Mouse (Mus musculus): ENCODE results near the gene Ppp2r5a. TPM values are rescaled to one million over a fixed set of nuclear protein-coding genes. Genes with fewer than 3 reads are reported as not detected.

Ppp2r5a gene
- total RNA-seq (2014; rRNA removed) (39.1 and 63.2 TPM in 2 replicates), polyA plus RNA-seq (2015; fragmentation: Nextera tagmentation; extraction: Ambion mirVana) (9.8 and 10.6 TPM in 2 replicates)

GRCm38 (mm10) chr1:191403074-191403473 is at the start of gene Ppp2r5a:
Gene Ppp2r5a (minus strand): TSS chr1:191403272.
- Histone ChIP-seq H3K9ac (replicated peaks; ENCODE audit: low read length, poor library complexity, severe bottlenecking) (no peak within 1 kb of the TSS), H3K36me3 (ENCODE audit: insufficient read depth, low read length) (no peaks in the 10 kb centered on the region), H3K27me3 (ENCODE audit: insufficient read depth, low read length) (no peaks in the 10 kb centered on the region), H3K27ac (ENCODE audit: low read depth, low read length) (no peak within 1 kb of the TSS), H3K9me3 (ENCODE audit: low read length) (no peaks in the 10 kb centered on the region), H3K4me3 (ENCODE audit: low read depth, low read length) (no peak within 1 kb of the TSS), H3K4me2 (ENCODE audit: low read depth, low read length, poor library complexity, severe bottlenecking) (no peak within 1 kb of the TSS), H3K4me1 (ENCODE audit: insufficient read depth, low read length) (no peaks in the 10 kb centered on the region)
- DNase-seq (ENCODE audit: low spot score) (no peak), ATAC-seq (ENCODE audit: low FRiP score) (no peak)
- WGBS, result 60% methylated on average over 5 of the region's 5 CpGs
- TF ChIP-seq CTCF (IDR thresholded peaks at IDR 0.05), result no peak

- H3K36me3 ChIP-seq (ENCODE audit: insufficient read depth, low read length), result no peaks in the 10 kb centered on the region
- H3K27ac ChIP-seq (ENCODE audit: low read depth, low read length), result no peak overlapping the region
- no peak overlapping the region for H3K9ac ChIP-seq (replicated peaks; ENCODE audit: low read length, poor library complexity, severe bottlenecking)
- no peak overlapping the region for H3K4me2 ChIP-seq (ENCODE audit: low read depth, low read length, poor library complexity, severe bottlenecking)
- H3K9me3 ChIP-seq (ENCODE audit: low read length), result no peaks in the 10 kb centered on the region
- DNase-seq (ENCODE audit: low spot score), result no peak
- ATAC-seq (ENCODE audit: low FRiP score), result no peak
- WGBS, result 77% methylated on average over 5 of the region's 5 CpGs
- H3K4me3 ChIP-seq (ENCODE audit: low read depth, low read length), result no peak overlapping the region
- no peak for TF ChIP-seq CTCF (IDR thresholded peaks at IDR 0.05)
- no peaks in the 10 kb centered on the region for H3K4me1 ChIP-seq (ENCODE audit: insufficient read depth, low read length)
- H3K27me3 ChIP-seq (ENCODE audit: insufficient read depth, low read length), result no peaks in the 10 kb centered on the region
Measured at GRCm38 (mm10) chr1:191450614-191451013, 47.5 kb upstream of the Ppp2r5a start.

GRCm38 (mm10) chr1:191449537-191449936 is 46.5 kb upstream of the Ppp2r5a start:
- Histone ChIP-seq H3K27ac (ENCODE audit: low read depth, low read length) (no peak overlapping the region), H3K9ac (replicated peaks; ENCODE audit: low read length, poor library complexity, severe bottlenecking) (no peak overlapping the region), H3K27me3 (ENCODE audit: insufficient read depth, low read length) (no peaks in the 10 kb centered on the region), H3K36me3 (ENCODE audit: insufficient read depth, low read length) (no peaks in the 10 kb centered on the region), H3K4me2 (ENCODE audit: low read depth, low read length, poor library complexity, severe bottlenecking) (no peak overlapping the region), H3K9me3 (ENCODE audit: low read length) (no peaks in the 10 kb centered on the region), H3K4me3 (ENCODE audit: low read depth, low read length) (no peak overlapping the region), H3K4me1 (ENCODE audit: insufficient read depth, low read length) (no peaks in the 10 kb centered on the region)
- no peak for DNase-seq (ENCODE audit: low spot score)
- ATAC-seq (ENCODE audit: low FRiP score), result no peak
- TF ChIP-seq CTCF (IDR thresholded peaks at IDR 0.05), result no peak
- WGBS, result 88% methylated on average over 4 of the region's 4 CpGs

GRCm38 (mm10) chr1:191447391-191448016 is 44.4 kb upstream of the Ppp2r5a start:
- Histone ChIP-seq H3K27ac (ENCODE audit: low read depth, low read length) (no peak overlapping the region), H3K4me1 (ENCODE audit: insufficient read depth, low read length) (no peaks in the 10 kb centered on the region), H3K9me3 (ENCODE audit: low read length) (no peaks in the 10 kb centered on the region), H3K27me3 (ENCODE audit: insufficient read depth, low read length) (no peaks in the 10 kb centered on the region), H3K36me3 (ENCODE audit: insufficient read depth, low read length) (no peaks in the 10 kb centered on the region), H3K4me3 (ENCODE audit: low read depth, low read length) (no peak overlapping the region), H3K9ac (replicated peaks; ENCODE audit: low read length, poor library complexity, severe bottlenecking) (no peak overlapping the region), H3K4me2 (ENCODE audit: low read depth, low read length, poor library complexity, severe bottlenecking) (no peak overlapping the region)
- no peak for TF ChIP-seq CTCF (IDR thresholded peaks at IDR 0.05)
- no peak for ATAC-seq (ENCODE audit: low FRiP score)
- 53% methylated on average over 6 of the region's 6 CpGs for WGBS
- no peak for DNase-seq (ENCODE audit: low spot score)

GRCm38 (mm10) chr1:191446307-191446706 is 43.2 kb upstream of the Ppp2r5a start:
- H3K36me3 ChIP-seq (ENCODE audit: insufficient read depth, low read length), result no peaks in the 10 kb centered on the region
- no peak overlapping the region for H3K4me2 ChIP-seq (ENCODE audit: low read depth, low read length, poor library complexity, severe bottlenecking)
- no peak overlapping the region for H3K4me3 ChIP-seq (ENCODE audit: low read depth, low read length)
- H3K4me1 ChIP-seq (ENCODE audit: insufficient read depth, low read length), result no peaks in the 10 kb centered on the region
- H3K9ac ChIP-seq (replicated peaks; ENCODE audit: low read length, poor library complexity, severe bottlenecking), result no peak overlapping the region
- no peak for ATAC-seq (ENCODE audit: low FRiP score)
- H3K9me3 ChIP-seq (ENCODE audit: low read length), result no peaks in the 10 kb centered on the region
- no peak overlapping the region for H3K27ac ChIP-seq (ENCODE audit: low read depth, low read length)
- no peak for DNase-seq (ENCODE audit: low spot score)
- no peaks in the 10 kb centered on the region for H3K27me3 ChIP-seq (ENCODE audit: insufficient read depth, low read length)
- TF ChIP-seq CTCF (IDR thresholded peaks at IDR 0.05), result no peak
- WGBS, result 73% methylated on average over 5 of the region's 5 CpGs

GRCm38 (mm10) chr1:191445831-191446258 is 42.8 kb upstream of the Ppp2r5a start:
- Histone ChIP-seq H3K27ac (ENCODE audit: low read depth, low read length) (no peak overlapping the region), H3K9ac (replicated peaks; ENCODE audit: low read length, poor library complexity, severe bottlenecking) (no peak overlapping the region), H3K4me2 (ENCODE audit: low read depth, low read length, poor library complexity, severe bottlenecking) (no peak overlapping the region), H3K4me1 (ENCODE audit: insufficient read depth, low read length) (no peaks in the 10 kb centered on the region), H3K9me3 (ENCODE audit: low read length) (no peaks in the 10 kb centered on the region), H3K4me3 (ENCODE audit: low read depth, low read length) (no peak overlapping the region), H3K27me3 (ENCODE audit: insufficient read depth, low read length) (no peaks in the 10 kb centered on the region), H3K36me3 (ENCODE audit: insufficient read depth, low read length) (no peaks in the 10 kb centered on the region)
- TF ChIP-seq CTCF (IDR thresholded peaks at IDR 0.05), result no peak
- DNase-seq (ENCODE audit: low spot score) (no peak), ATAC-seq (ENCODE audit: low FRiP score) (no peak)
- whole genome bisulfite sequencing, result 77% methylated on average over 9 of the region's 9 CpGs
